Mouse (Mus musculus): ENCODE measurements at regions not wholly inside any gene's neighbourhood (a gene's known extent, or its start where the extent isn't known, plus 50 kb on each side); places are given as distances from the start of the nearest gene placed in this dataset.
A peak's percentile ranks its signal among the peaks of the same experiment; 100 is the strongest.

DNA sequence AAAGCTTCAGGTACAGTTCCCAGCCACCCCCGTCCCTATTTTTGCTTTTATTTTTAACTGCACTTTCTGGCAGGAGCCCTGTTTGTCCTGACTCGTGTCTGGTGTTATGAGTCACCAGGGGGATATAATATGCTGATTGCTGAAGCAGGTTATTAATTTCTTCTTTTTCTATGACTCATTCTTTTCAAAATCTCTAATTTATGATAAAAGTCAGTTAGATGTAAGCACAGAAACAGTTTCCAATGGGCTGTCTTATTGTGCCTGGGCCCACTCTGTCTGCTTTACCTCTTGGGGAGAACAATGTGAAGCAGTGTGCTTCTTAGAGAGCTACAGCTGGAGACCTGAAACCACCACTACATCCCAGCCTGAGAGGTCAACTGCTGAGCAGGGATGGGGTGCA, 153.5 kb upstream of the Trib2 start:
- DNase-seq (ENCODE audit: low read depth, low spot score) = no peak

- no peak for DNase-seq (ENCODE audit: low read depth, low spot score)
Measured at GRCm38 (mm10) chr12:15967550-15968102, 150.9 kb upstream of the Trib2 start.

DNA sequence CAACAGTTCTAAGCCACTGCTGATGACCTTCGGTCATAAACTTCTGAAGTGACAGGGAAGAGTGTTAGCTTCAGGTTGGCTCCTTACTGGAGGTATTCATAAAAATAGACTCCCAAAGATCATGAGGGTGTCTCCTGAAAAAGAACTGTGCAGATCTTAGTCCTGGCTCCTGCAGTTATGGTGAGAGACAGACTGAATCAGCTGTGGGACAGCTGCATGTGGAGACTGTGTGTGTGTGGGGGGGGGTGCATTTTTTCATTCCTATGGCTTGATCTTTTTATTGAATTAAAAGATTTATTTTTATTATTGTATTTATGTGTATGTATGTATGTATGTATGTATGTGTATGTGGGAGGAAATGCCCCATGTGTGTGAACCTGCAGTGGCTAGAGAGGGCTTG, 149.9 kb upstream of the Trib2 start:
- DNase-seq (ENCODE audit: low read depth, low spot score) = no peak

DNA sequence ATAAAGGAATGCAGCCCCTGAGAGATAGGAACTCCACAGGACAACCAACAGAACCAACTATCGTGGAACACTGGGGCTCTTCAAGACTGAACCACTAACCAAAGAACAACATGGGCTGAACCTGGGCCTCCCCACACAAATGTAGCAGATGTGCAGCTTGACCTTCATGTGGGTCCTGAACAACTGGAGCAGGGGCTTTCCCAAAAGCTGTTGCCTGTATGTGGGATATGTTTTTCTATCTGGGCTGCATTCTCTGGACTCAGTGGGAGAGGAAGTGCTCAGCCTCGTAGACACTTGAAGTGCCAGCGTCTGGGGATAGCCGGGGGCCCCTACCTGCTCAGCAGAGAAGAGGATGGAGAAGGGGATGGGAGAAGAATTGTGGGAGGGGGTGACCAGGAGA, 149.2 kb upstream of the Trib2 start:
- DNase-seq (ENCODE audit: low read depth, low spot score) = no peak

GRCm38 (mm10) chr12:15964073-15964472, 147.4 kb upstream of the Trib2 start:
- DNase-seq (ENCODE audit: low read depth, low spot score) = no peak

GRCm38 (mm10) chr12:15961834-15962233, 145.1 kb upstream of the Trib2 start:
- no peak for DNase-seq (ENCODE audit: low read depth, low spot score)

DNA sequence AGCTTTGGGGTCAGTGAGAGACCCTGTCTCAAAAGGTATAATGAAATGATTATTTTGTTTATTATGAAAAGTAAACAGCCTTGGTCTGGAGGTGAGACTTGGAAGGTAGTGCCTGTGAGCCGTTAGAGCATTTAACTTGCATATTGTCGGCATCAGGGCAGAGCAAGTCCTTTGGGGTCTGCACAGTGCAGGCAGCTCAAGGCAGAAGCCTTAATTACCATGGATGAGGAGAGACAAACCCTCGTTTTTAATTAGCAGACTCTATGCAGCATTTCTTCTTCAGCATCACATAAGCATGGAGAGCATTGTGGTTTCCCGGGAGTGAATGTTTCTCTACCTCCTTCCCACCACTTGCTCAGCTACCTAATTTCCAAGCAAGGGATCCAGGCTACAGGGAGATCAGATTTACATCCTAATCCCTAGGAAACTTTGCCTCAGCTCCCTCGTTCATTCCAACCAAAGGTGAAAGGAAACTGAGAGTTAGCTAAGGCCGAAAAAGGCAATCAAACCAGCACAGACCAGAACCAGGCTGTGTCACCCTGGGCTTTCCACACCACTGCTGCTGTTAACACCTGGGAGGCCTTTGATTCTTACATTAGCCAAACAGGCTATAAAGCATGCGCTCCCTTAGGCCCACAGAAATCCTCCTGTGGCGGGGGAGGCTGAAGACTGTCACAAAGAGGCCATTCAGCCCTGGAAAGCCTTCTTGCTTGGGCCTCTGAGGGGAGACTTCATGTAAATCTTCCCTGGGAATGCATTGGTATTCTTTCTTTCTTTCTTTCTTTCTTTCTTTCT, 120.9 kb upstream of the Trib2 start:
- DNase-seq (ENCODE audit: low read depth, low spot score) = no peak

DNA sequence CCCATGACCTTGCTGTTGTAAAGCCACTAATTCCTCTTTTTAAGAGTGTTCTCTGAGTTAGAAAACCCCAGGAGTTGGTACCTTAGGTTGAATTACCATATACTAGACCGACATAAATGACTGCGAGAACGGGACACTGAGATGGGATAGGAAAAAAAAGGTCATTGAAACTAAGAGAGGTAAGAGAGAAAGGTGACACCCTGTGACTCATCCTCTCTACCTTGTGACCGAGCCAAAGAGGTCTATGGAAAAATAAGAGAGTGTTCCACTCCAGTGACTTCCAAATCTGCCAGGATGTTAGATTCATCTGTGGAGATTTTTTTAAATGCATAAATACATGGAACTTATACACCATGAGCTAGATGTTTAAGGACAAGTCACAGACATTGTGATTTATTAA, 115.3 kb upstream of the Trib2 start:
- no peak for DNase-seq (ENCODE audit: low read depth, low spot score)

DNA sequence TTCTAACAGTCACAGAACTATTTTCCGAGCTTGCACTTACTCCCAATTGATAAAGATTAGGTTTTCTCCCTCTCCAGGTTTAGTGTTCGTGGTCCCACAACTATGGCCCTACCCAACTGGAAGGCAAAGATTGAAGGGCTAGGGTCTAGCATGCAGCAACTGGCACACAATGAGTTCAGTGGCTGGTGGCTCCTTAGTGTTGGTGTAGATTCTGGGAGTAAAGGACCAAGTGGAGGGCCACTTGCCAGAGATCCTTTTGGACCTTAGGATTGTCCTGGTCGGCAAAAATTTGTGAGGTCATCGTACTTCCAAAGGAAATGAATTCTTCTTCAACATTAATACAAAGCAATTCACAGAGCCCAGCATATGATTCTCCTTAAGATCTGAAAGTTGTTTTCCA, 114.8 kb upstream of the Trib2 start:
- no peak for DNase-seq (ENCODE audit: low read depth, low spot score)

- no peak for DNase-seq (ENCODE audit: low read depth, low spot score)
Measured at GRCm38 (mm10) chr12:15930155-15930554, 113.4 kb upstream of the Trib2 start.

DNA sequence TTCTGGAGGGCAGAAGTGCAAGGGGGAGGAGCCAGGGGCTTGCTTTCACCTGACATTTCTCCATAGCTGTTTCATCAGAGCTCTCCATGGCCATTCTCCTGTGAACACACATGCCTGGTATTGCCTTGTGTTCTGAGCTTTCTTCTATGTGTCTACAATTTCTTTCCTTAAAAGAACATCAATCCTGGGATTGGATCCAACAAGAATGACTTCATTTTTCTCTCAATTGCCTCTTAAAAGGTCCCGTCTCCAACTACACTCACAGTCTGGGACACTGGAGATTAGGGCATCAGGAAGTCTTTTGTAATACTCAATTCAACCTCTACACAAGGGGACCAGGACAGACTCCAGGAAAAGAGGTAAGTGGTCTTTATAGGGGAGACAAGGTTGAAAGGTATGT, 112.8 kb upstream of the Trib2 start:
- no peak for DNase-seq (ENCODE audit: low read depth, low spot score)

GRCm38 (mm10) chr12:15918291-15918690, 101.6 kb upstream of the Trib2 start:
- no peak for DNase-seq (ENCODE audit: low read depth, low spot score)

DNA sequence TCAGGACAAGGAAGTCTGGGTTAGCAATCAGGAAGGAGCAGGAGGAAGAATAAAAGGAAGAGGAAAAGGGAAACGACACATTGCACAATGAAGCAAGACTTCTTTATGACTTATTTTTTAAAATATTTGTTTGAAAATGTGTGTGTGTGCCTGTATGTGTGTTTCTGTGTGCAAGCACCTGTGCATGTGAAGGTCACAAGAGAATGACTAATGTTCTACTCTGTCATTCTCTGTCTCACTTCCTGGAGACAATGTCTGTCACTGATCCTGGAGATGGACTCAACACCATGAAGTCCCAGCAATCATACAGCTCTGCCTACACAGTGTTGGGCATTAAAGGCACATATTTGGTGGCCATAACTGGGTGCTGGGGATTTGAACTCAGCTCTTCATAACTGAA, 96.2 kb upstream of the Trib2 start:
- DNase-seq (ENCODE audit: low read depth, low spot score) = no peak

DNA sequence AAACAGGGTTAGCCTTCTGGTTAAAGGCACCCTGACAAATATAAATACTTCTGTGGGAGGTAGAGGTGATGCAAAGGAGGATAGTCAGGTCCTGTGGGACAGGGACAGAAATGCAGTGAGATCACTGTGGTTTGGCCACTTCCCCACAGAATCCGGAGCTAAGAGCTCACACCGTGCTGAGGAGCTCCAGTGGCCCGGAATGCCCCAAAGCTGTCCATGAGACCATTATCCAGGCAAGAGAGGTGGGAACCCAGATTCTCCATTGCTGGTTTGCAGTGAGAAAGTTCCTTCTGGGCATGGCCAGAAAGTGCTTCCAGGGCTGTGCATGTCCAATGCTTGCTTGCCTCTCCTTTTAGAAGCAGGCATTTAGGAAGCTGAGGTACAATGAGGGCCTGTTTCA, 95.8 kb upstream of the Trib2 start:
- no peak for DNase-seq (ENCODE audit: low read depth, low spot score)

- no peak for DNase-seq (ENCODE audit: low read depth, low spot score)
Measured at GRCm38 (mm10) chr12:15911254-15911991, 94.7 kb upstream of the Trib2 start.

DNA sequence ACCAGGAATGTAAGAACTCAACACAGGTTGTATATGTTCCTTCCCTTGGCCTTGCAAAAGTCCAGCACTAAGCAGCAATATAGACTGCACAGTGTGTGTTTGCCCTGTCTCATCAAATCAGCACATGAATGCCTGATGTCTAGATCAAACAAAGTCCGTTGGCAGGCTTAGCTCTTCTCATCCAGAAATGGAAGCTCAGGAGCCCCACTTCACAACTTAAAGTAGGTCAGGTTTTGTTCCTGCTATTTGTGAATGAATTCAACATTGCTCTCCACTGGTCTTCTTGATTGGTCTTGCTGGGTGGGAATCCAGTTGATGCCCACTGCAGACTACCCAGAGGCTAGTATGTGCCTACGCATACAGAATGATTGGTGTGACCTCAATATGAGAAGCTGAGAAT, 80.8 kb upstream of the Trib2 start:
- peak; percentile 16 for DNase-seq (ENCODE audit: low read depth, low spot score)

DNA sequence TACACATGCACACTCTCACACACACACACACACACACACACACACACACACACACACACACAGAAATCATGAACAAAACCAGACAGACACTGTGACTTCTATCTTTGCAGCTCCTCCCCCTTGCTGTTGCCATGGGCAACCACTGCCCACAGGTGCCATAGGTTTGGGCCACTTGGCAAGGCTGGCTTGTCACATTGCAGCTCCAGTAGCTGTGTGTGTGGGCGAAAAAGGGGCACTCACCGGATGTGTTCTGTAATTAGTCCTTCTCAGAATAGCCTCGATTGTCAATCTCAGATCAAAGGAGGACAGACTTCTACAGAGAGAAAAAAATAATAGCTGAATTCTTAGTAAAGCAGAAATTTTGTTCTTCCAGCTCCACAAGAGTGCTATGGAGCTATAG, 79.8 kb upstream of the Trib2 start:
- no peak for DNase-seq (ENCODE audit: low read depth, low spot score)

GRCm38 (mm10) chr12:15895215-15895614, 78.5 kb upstream of the Trib2 start:
- DNase-seq (ENCODE audit: low read depth, low spot score) = no peak

DNA sequence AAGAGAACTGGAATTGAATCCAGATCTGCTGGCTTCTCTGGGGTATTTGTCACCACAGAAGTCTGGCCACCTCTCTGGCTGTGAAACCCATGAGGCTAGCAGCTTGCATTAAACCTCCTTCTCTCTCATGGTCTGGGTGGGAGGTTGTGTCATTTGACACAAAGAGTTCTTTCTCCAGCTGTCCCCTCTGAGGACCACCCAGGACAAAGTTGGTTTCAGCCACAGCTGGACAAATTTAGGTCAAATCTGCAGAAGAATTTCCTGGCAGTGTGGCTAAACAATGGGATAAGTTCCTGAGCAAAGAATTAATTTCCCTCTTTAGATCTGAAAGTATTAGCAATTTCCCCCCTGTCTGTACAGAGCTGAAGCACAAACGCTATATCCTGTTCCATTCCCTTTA, 73.9 kb upstream of the Trib2 start:
- no peak for DNase-seq (ENCODE audit: low read depth, low spot score)

DNA sequence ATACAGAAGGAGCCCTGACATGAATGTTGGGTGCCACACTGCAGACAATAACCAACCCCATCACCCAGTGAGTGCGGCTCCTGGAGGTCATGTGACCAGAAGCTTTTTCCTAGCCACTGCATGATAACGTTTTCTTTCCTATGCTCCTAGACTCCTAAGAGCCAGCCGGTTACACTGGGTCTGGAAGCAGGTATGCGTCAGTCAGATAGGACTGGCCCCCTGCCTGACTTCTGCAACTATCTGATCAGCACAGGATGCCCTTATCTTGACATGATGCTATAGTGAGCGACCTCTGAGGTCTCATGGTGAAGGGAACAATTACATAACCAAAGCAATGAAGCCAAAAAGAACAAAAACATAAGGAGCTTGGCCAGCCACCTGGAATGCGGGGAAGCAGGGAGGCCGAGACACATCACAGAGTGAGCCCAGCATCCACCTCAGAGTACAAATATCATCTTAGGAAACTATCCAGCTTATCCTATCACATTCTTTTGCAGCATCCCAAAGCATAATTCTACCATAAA, 63.2 kb upstream of the Trib2 start:
- no peak for DNase-seq (ENCODE audit: low read depth, low spot score)

All from retina, adult 2 months (tissue).